Mouse (Mus musculus) bone marrow, adult 2 months (tissue): Measurements from ENCODE around the gene Htra2.

Source experiments
- CTCF ChIP-seq: fragments of 200-500 bp; IDR thresholded peaks from 2 replicates; pipeline ENCODE4 v1.5.1; 2011; ENCODE audit warnings: low read length, control low read depth; ENCODE audit not compliant: control insufficient read depth, insufficient read depth
- POLR2A ChIP-seq: fragments of 200-500 bp; IDR thresholded peaks from 2 replicates; pipeline ENCODE4 v1.6.1; 2011; ENCODE audit warnings: low read depth, mild to moderate bottlenecking, control low read depth, low read length, borderline replicate concordance; ENCODE audit not compliant: control insufficient read depth

GRCm38 (mm10) chr6:83040601-83041000 lies 14.5 kb downstream of the Htra2 start:
- TF ChIP-seq CTCF (no peak), POLR2A (no peak)
